Mouse (Mus musculus) layer of hippocampus, postnatal 10 days (tissue): Measurements from ENCODE around the gene Jade1. TPM values are rescaled to one million over a fixed set of nuclear protein-coding genes. Genes with fewer than 3 reads are reported as not detected.

Source experiments
- total RNA-seq, 2 experiments: library from RNA; stranded (reverse); gene quantifications; 2 replicates each; pipeline ENCODE4 v1.2.3; 2021

Jade1 gene
- total RNA-seq, 2 experiments from 2014 or later: 18.6 to 23.0 TPM

Other genes with a start within 250 kb of the Jade1 start
- 10 to 100 TPM; 16.3 to 18.7 TPM for gene Sclt1, start 186.8 kb downstream of the Jade1 start, total RNA-seq
- gene D3Ertd751e, start 186.9 kb downstream of the Jade1 start, total RNA-seq: 1 to 10 TPM; 6.5 to 9.5 TPM